Mouse (Mus musculus) ES-Bruce4 (cell line): ENCODE data around the gene Klhdc2.

Experiments used
- CTCF ChIP-seq: IDR thresholded peaks from one replicate; pipeline ENCODE4 v1.8.1; 2011; ENCODE audit warnings: low read depth, low read length
- POLR2A ChIP-seq: IDR thresholded peaks from one replicate; pipeline ENCODE4 v1.8.1; 2011; ENCODE audit warnings: low read length; ENCODE audit not compliant: insufficient read depth

GRCm38 (mm10) chr12:69298281-69298680 is 1.8 kb downstream of the Klhdc2 start:
- TF ChIP-seq CTCF (no peak), POLR2A (no peak)
